Mouse (Mus musculus): Measurements from ENCODE around the gene Armc6. TPM values are rescaled to one million over a fixed set of nuclear protein-coding genes. Genes with fewer than 3 reads are reported as not detected.

The Armc6 gene
- total RNA-seq (2021) (1 to 10 TPM; 7.0 to 8.4 TPM), polyA plus RNA-seq (2012; rRNA removed) (9.4 and 16.0 TPM in 2 replicates)
- long read RNA-seq, partial matches to known transcripts, result 0 of 4 reads
- long read RNA-seq, other reads (novel, unspliced or antisense), result 2 of 4 reads

- peak; percentile 95 to 98 for DNase-seq
- no peaks in the 10 kb centered on the region for H3K36me3 ChIP-seq (ENCODE audit: control insufficient read depth, insufficient read depth, low read length)
- TF ChIP-seq CTCF (IDR thresholded peaks at IDR 0.05) (peak; percentile 38), POLR2A (IDR thresholded peaks at IDR 0.05; ENCODE audit: insufficient read depth, low read depth, low read length) (peak; percentile 92), EP300 (IDR thresholded peaks at IDR 0.05; ENCODE audit: insufficient read depth, low read depth, low read length) (peak; percentile 68; the same call in 1 of the 2 replicates)
- intact Hi-C loops (cut with DNase I), result loop anchor here (2.0 to 5.0 kb wide), 2 partner anchors 21 to 62 kb away; partner anchors contain the start of genes Slc25a42 and Tmem161a
- peaks cover 2% of the 10 kb centered on the region; the same call in 1 of the 2 replicates for H3K4me1 ChIP-seq (ENCODE audit: control insufficient read depth, insufficient read depth, low read length)
- peak within 1 kb of the TSS; percentile 100 for H3K27ac ChIP-seq
- H3K4me3 ChIP-seq, result peak within 1 kb of the TSS; percentile 88
- H3K27me3 ChIP-seq (ENCODE audit: control insufficient read depth, insufficient read depth, low read length), result no peaks in the 10 kb centered on the region
- under 1% methylated on average over 67 of the region's 67 CpGs for WGBS
- H3K9ac ChIP-seq (ENCODE audit: low read depth, low read length), result peak within 1 kb of the TSS; percentile 70
- no peaks in the 10 kb centered on the region; the same call in 1 of the 2 replicates for H3K79me2 ChIP-seq (replicated peaks; ENCODE audit: control insufficient read depth, insufficient read depth, low read length)
Observed at GRCm38 (mm10) chr8:70234080-70234780, at the start of gene Armc6, which contains the start of gene Sugp2. Armc6 (minus strand) TSS chr8:70234466. Sugp2 (plus strand) TSS chr8:70234226.

GRCm38 (mm10) chr8:70283136-70284077 lies 49.1 kb upstream of the Armc6 start:
- peak overlapping the region; percentile 53 for H3K4me3 ChIP-seq
- no peak for DNase-seq
- intact Hi-C loops (cut with DNase I), result loop anchor here (2.0 kb wide), 1 partner anchor 19 kb away; the partner anchor contains the start of genes Cope and Ddx49
- H3K79me2 ChIP-seq (replicated peaks; ENCODE audit: control insufficient read depth, insufficient read depth, low read length), result no peaks in the 10 kb centered on the region
- 4% methylated on average over 55 of the region's 55 CpGs for WGBS
- H3K27me3 ChIP-seq (ENCODE audit: control insufficient read depth, insufficient read depth, low read length), result no peaks in the 10 kb centered on the region
- peak overlapping the region; percentile 89 for H3K27ac ChIP-seq
- TF ChIP-seq CTCF (IDR thresholded peaks at IDR 0.05) (no peak), EP300 (IDR thresholded peaks at IDR 0.05; ENCODE audit: insufficient read depth, low read depth, low read length) (no peak), POLR2A (IDR thresholded peaks at IDR 0.05; ENCODE audit: insufficient read depth, low read depth, low read length) (no peak)
- H3K4me1 ChIP-seq (ENCODE audit: control insufficient read depth, insufficient read depth, low read length), result peaks cover 11% of the 10 kb centered on the region
- peak overlapping the region; percentile 92 for H3K9ac ChIP-seq (ENCODE audit: low read depth, low read length)
- H3K36me3 ChIP-seq (ENCODE audit: control insufficient read depth, insufficient read depth, low read length), result no peaks in the 10 kb centered on the region

GRCm38 (mm10) chr8:70282603-70283135 lies 48.4 kb upstream of the Armc6 start, which contains the start of gene Homer3:
Homer3 (plus strand) TSS chr8:70282827.
- H3K27ac ChIP-seq, result peak within 1 kb of the TSS; percentile 89
- H3K27me3 ChIP-seq (ENCODE audit: control insufficient read depth, insufficient read depth, low read length), result no peaks in the 10 kb centered on the region
- H3K9ac ChIP-seq (ENCODE audit: low read depth, low read length), result peak within 1 kb of the TSS; percentile 92
- H3K4me1 ChIP-seq (ENCODE audit: control insufficient read depth, insufficient read depth, low read length), result peaks cover 11% of the 10 kb centered on the region
- peak; percentile 94 to 97 for DNase-seq
- TF ChIP-seq EP300 (IDR thresholded peaks at IDR 0.05; ENCODE audit: insufficient read depth, low read depth, low read length) (no peak), POLR2A (IDR thresholded peaks at IDR 0.05; ENCODE audit: insufficient read depth, low read depth, low read length) (peak; percentile 70), CTCF (IDR thresholded peaks at IDR 0.05) (peak; percentile 81)
- H3K4me3 ChIP-seq, result peak within 1 kb of the TSS; percentile 53
- no peaks in the 10 kb centered on the region for H3K36me3 ChIP-seq (ENCODE audit: control insufficient read depth, insufficient read depth, low read length)
- intact Hi-C loops (cut with DNase I), result loop anchor here (2.0 kb wide), 1 partner anchor 20 kb away; the partner anchor contains the start of genes Cope and Ddx49
- H3K79me2 ChIP-seq (replicated peaks; ENCODE audit: control insufficient read depth, insufficient read depth, low read length), result no peaks in the 10 kb centered on the region
- 3% methylated on average over 26 of the region's 36 CpGs for WGBS

GRCm38 (mm10) chr8:70281001-70281400 lies 46.7 kb upstream of the Armc6 start:
- no peaks in the 10 kb centered on the region for H3K79me2 ChIP-seq (replicated peaks; ENCODE audit: control insufficient read depth, insufficient read depth, low read length)
- H3K27me3 ChIP-seq (ENCODE audit: control insufficient read depth, insufficient read depth, low read length), result no peaks in the 10 kb centered on the region
- H3K4me3 ChIP-seq, result no peak overlapping the region
- no peaks in the 10 kb centered on the region for H3K36me3 ChIP-seq (ENCODE audit: control insufficient read depth, insufficient read depth, low read length)
- H3K9ac ChIP-seq (ENCODE audit: low read depth, low read length), result no peak overlapping the region
- TF ChIP-seq POLR2A (IDR thresholded peaks at IDR 0.05; ENCODE audit: insufficient read depth, low read depth, low read length), result no peak
- WGBS, result 27% methylated on average over 3 of the region's 3 CpGs
- H3K27ac ChIP-seq, result no peak overlapping the region
- H3K4me1 ChIP-seq (ENCODE audit: control insufficient read depth, insufficient read depth, low read length), result peaks cover 17% of the 10 kb centered on the region
- no peak for DNase-seq
- intact Hi-C loops (cut with DNase I), result no loop called here

- peak overlapping the region; percentile 65 for H3K27ac ChIP-seq
- no peak overlapping the region for H3K4me3 ChIP-seq
- H3K27me3 ChIP-seq (ENCODE audit: control insufficient read depth, insufficient read depth, low read length), result no peaks in the 10 kb centered on the region
- H3K79me2 ChIP-seq (replicated peaks; ENCODE audit: control insufficient read depth, insufficient read depth, low read length), result no peaks in the 10 kb centered on the region
- H3K36me3 ChIP-seq (ENCODE audit: control insufficient read depth, insufficient read depth, low read length), result no peaks in the 10 kb centered on the region
- no peak overlapping the region for H3K9ac ChIP-seq (ENCODE audit: low read depth, low read length)
- no peak for DNase-seq
- TF ChIP-seq CTCF (IDR thresholded peaks at IDR 0.05) (no peak), EP300 (IDR thresholded peaks at IDR 0.05; ENCODE audit: insufficient read depth, low read depth, low read length) (no peak), POLR2A (IDR thresholded peaks at IDR 0.05; ENCODE audit: insufficient read depth, low read depth, low read length) (no peak)
- peaks cover 14% of the 10 kb centered on the region for H3K4me1 ChIP-seq (ENCODE audit: control insufficient read depth, insufficient read depth, low read length)
- WGBS, result 20% methylated on average over 8 of the region's 8 CpGs
- intact Hi-C loops (cut with DNase I), result no loop called here
Observed at GRCm38 (mm10) chr8:70279266-70279665, 45.0 kb upstream of the Armc6 start.
